Mouse (Mus musculus) layer of hippocampus, postnatal 25 days (tissue): Measurements from ENCODE around the gene Gm9887. TPM values are rescaled to one million over a fixed set of nuclear protein-coding genes. Genes with fewer than 3 reads are reported as not detected.

Experiments
- DNase-seq, 2 experiments: peaks; one replicate each; pipeline ENCODE4 v3.0.0; 2022; ENCODE audit warnings: mixed read lengths in 2 of 2, low spot score in 1 of 2; ENCODE audit errors: extremely low spot score in 1 of 2
- microRNA-seq, 2 experiments: library from miRNA; unstranded; fragments of <30 nt; microRNA quantifications; one replicate each; pipeline ENCODE4 v1.2.0; 2021
- total RNA-seq, 2 experiments: library from RNA; stranded (reverse); gene quantifications; 2 replicates each; pipeline ENCODE4 v1.2.3; 2021

Gm9887 gene
- total RNA-seq, 2 experiments from 2014 or later = 1.1 to 1.3 TPM

DNA sequence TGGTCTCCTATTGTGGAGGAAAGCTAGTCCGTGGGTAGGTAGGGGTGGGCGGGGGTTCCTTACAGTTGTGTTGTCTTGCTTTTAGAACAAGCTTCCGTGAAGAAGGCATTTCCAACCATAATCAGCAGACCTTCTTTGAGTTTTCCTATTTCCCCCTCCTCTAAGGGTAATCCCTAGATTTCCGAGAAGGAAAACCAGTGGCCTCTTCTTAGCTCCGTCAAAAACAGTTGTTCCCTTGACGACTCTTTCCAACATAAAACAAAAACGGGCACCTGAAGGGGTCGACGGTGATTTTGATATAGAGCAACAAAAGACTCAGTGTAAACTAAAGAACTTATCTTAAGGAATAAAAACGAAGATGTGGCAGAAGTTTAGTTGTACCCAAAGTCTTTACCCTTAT, 10.3 kb downstream of the Gm9887 start:
- no peak for DNase-seq

DNA sequence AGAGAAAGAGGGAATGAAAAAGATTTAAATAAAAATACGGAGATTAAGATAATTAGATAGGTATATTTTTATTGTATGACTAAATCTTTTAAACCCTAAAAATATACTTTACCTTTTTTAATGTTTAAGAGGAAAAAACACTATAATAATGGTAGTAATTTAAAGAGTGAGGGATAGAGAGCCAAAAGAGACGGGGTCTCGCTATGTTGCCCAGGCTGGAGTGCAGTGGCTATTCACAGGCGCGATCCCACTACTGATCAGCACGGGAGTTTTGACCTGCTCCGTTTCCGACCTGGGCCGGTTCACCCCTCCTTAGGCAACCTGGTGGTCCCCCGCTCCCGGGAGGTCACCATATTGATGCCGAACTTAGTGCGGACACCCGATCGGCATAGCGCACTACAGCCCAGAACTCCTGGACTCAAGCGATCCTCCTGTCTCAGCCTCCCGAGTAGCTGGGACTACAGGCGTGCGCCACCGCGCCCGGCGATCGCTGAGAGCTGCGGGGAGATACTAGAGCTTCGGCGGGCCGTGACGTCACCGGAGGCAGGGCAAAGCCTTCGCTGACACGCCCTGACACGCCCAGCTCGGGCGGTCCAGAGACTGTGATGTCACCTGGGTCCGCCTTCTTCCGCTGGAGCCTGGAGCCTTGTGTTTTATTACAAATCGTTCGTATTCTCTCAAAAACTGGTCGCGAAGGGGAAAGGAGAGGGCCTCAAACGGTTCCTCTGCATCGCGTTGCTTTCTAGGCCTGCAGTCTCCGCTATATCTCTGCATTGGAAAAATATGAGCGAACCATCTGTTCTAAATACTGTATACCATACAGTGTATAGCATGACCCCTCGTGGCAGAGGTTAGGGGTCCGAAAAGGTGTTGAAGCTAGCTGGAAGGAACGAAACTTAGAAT, 11.0 kb downstream of the Gm9887 start:
- DNase-seq = peak; percentile 99 to 100

DNA sequence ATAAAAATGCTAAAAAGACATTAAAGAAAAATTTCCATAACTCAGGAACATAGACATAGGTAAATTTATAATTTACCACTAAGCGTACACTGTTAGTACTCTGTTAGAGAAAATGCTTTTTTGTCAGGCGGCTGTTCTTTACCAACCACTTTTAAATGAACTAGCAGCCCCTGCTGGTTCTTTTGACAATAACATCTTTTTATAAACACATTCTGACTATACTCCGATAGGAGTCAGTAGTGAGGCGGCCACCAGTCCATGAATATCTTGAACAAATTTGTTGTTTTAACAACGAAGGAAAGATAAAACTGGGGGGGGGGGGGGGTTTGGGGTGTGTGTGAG, 11.6 kb downstream of the Gm9887 start:
- DNase-seq = no peak

DNA sequence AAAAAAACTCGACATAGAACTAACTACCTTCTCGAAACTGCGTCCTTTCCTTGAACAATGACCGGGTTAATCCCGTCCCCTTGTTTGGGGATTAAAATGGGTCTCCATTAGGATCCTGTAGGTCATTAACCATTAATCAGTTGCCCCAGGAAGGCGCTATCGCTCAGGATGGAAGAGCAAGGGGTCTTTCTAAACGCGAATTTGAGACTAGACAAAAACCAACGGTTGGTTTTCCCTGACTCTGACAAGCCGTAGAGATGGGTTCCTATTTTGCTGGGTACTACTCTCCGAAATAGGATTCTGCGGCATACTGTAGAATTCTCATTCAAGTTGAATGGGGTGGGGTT, 15.0 kb downstream of the Gm9887 start:
- DNase-seq = no peak

DNA sequence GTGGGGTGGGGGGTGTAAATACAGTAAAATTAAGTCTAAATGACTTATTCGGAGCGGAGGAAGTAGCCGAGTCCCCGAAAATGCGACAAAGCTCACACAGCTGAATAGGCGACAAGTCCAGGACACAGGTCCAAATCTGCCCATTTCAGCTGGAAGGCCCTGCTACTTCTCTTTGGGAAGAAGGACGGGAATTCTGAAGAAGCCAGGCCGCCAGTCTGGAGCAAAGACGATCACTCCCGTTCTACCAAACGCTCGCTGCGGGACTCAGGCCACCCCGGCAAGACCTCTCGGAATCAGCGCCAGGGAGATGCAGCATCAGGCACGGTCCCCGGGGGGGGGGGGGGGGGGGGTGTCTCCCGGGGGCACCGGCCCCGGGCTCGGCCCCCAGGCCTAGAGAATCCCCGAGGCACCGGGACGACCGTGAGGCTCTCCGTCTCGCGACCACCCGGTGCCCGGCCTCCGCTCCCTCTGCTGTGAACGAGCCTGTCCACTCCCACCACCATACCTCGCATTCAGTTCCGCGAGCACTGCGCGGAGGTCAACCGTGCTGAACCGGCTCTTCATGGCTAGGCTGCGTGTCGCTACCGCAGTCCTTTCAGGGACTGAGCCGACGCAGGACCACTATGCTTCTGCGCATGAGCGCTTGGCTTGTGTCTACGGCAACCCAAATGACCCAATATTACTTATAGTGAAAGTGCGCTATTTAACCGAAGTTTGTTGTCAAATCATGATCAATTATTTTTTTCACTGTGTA, 15.5 kb downstream of the Gm9887 start, which contains the start of gene Nemf:
Nemf (minus strand) TSS at position 620 of the 754 bp plus-strand sequence.
- peak; percentile 69 to 85 for DNase-seq

DNA sequence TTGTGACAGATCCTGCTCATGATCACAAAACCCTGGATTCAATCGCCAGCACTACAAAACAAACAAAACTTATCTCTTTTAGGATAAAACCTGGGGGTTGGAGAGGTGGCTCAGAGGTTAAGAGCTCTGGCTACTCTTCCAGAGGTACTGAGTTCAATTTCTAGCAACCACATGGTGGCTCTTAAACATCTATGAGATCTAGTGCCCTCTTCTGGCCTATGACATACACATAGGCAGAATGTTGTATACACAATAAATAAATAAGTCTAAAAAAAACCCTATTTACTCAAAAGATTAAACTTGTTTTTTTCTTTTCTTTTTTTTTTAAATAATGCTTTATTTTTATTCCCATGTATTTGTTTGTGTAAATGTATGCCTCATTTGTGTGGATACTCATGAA, 20.6 kb downstream of the Gm9887 start:
- DNase-seq = no peak

DNA sequence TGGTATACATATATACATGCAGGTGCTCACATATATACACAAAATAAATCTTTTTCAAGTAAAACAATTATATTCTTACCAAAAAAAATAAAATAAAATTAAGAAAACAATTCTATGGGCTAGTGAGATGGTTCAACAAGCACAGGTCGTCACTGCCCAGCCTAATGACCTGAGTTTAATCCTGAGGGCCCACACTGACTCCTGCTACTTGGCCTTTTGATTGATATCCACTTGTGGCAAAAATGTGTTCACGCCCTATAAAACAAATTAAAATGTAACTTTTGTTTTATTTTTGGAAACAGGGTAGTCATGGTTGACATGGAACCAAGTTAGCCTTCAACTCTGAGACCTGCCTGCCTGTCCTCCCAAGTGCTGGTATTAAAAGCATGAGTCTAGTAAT, 22.3 kb downstream of the Gm9887 start:
- DNase-seq = no peak

DNA sequence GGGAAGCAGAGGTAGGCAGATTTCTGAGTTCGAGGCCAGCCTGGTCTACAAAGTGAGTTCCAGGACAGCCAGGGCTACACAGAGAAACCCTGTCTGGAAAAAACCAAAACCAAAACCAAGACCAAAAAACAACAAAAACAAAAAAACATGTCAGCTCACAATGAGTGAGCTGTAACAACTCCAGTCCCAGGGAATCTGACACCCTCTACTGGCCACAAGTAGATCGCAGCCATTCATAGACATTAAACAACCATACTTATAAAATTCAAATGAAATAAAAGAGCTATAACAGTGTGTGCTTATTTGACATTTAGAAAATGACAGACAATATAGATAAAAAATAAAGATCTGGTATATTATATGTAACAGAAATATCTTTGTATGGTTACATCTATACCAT, 38.7 kb downstream of the Gm9887 start:
- peak in 1 of 2 experiments; percentile 16 for DNase-seq

DNA sequence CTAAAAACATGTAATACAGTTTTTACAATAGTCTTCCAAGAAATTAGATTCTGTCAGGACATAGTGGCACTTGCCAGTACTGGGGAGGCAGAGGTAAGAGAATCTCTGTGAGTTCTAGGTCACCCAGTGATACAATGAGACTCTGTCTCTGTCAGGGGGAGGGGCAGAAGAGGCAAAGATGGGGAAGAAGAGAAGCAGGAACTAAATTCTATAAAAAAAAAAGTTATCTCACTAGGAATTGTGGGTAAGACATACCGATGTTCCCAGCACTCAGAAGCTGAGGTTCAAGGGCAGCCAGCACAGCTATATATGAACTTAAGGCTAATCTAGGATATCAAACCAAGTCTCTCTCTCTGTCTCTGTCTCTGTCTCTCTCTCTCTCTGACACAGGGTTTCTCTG, 40.1 kb downstream of the Gm9887 start:
- no peak for DNase-seq

DNA sequence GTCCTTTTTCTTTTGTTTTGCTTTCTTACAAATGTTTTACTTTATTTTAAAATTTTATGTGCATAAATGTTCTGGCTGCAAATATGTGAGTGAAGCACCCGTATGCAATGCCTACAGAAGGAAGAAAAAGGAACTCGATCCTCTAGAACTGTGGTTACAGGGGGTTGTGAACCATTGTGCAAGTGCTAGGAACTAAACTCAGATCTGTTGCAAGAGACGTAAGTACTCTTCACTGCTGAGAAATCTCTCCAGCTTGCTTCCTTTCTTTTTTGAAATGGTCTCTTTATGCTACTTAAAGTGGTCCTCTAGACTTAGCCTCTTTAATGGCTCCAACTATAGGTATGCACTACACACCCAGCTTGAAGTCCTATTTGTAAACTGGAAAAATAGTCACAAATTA, 41.1 kb downstream of the Gm9887 start:
- no peak for DNase-seq

Small RNAs within 50 kb of the gene (microRNA-seq; reads per million reads assigned to microRNA genes)
- 0 to 1.2 reads per million in 2 experiments for gene Gm47299
- 0 reads per million in 2 experiments for gene Gm47305

Other genes starting within 250 kb of the Gm9887 start
- 1,000 to 10,000 TPM; 1,032 to 1,201 TPM for gene Rps29, start 213.3 kb downstream of the Gm9887 start, total RNA-seq
- not detected for gene Lrr1, start 203.6 kb downstream of the Gm9887 start, total RNA-seq
- gene Rpl36al, start 188.4 kb downstream of the Gm9887 start, total RNA-seq = 100 to 1,000 TPM; 177 to 208 TPM
- gene Mgat2, start 188.3 kb downstream of the Gm9887 start, total RNA-seq = 10 to 100 TPM; 27.4 to 29.6 TPM
- gene Gm49383, start 175.4 kb downstream of the Gm9887 start, total RNA-seq = 1 to 10 TPM; 3.4 to 7.7 TPM
- 1 to 10 TPM; 1.9 to 2.1 TPM for gene Dnaaf2, start 174.0 kb downstream of the Gm9887 start, total RNA-seq
- gene Gm49384, start 168.2 kb downstream of the Gm9887 start, total RNA-seq = 1 to 10 TPM; 3.4 to 3.8 TPM
- 1 to 10 TPM in 1 of 2 experiments, under 1 TPM in 1; 0.27 to 1.4 TPM for gene Pole2, start 144.3 kb downstream of the Gm9887 start, total RNA-seq
- 10 to 100 TPM; 15.2 to 18.4 TPM for gene Klhdc1, start 131.3 kb downstream of the Gm9887 start, total RNA-seq
- 100 to 1,000 TPM; 116 to 127 TPM for gene Klhdc2, start 75.8 kb downstream of the Gm9887 start, total RNA-seq
- gene Nemf, start 15.3 kb downstream of the Gm9887 start, total RNA-seq = 10 to 100 TPM; 41.3 to 43.3 TPM
- gene Arf6, start 308 bp downstream of the Gm9887 start, total RNA-seq = 10 to 100 TPM; 49.1 to 50.3 TPM
- gene Vcpkmt, start 210.6 kb upstream of the Gm9887 start, total RNA-seq = 10 to 100 TPM; 19.9 to 21.2 TPM